Mouse (Mus musculus) left cerebral cortex, postnatal 4 days (tissue): ENCODE data around the gene Pola2. TPM values are rescaled to one million over a fixed set of nuclear protein-coding genes. Genes with fewer than 3 reads are reported as not detected.

Source experiments
- DNase-seq: peaks from one replicate; pipeline ENCODE4 v3.0.0-alpha.2; 2022
- intact Hi-C: fragments of 180-260 bp; cut with DNase I; formaldehyde crosslinking; loops from one replicate; pipeline ENCODE4 v1.15.1; 2025
- total RNA-seq, 2 experiments: library from RNA; stranded (reverse); gene quantifications; 2 replicates each; pipeline ENCODE4 v1.2.3; 2021

The Pola2 gene
- total RNA-seq, 2 experiments from 2014 or later: 14.3 to 16.4 TPM

DNA sequence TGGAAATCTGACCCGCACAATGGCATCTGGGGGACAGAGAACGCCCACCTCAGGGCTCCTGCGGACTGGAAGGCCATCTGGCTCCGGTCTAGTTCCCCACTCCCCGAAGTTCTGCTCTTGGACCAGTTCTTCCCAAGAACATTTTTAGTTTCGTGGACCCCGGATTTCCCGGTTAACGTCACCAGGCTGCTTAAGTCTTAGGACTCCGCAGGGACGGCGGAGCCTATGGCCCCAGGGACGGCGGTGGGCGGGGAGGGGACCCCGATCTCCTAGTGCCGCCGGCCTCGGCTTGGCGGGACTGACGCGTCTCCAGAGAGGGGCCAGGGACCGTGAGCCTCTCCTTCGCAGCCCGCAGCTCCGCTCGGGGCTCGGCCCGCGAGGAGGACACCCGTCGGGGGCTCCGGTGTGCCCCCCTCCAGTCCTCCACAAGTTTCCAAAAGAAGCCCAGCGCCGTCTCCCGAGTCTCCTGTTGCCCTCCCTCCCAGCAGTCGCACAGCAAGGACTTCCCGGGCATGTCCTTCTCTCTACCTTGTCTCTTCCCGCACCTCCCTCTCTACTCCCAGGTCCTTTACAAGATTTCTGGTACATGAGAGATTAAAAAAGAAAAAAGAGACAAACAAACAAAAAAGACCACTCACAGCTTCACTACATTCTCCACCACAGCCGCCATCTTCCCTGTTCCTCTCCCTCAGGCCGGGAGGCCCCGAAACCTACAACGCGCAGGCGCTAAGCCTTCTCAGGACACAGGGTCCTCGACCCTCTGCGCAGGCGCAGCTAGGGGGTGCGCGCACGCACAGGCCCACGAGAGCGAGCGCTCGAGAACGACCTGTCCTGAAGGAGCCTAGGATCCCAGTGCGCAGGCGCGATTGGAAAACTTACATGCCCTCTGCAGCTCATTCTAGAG, 51.6 kb downstream of the Pola2 start:
- intact Hi-C loops: no loop called here
- peak; percentile 100 for DNase-seq

DNA sequence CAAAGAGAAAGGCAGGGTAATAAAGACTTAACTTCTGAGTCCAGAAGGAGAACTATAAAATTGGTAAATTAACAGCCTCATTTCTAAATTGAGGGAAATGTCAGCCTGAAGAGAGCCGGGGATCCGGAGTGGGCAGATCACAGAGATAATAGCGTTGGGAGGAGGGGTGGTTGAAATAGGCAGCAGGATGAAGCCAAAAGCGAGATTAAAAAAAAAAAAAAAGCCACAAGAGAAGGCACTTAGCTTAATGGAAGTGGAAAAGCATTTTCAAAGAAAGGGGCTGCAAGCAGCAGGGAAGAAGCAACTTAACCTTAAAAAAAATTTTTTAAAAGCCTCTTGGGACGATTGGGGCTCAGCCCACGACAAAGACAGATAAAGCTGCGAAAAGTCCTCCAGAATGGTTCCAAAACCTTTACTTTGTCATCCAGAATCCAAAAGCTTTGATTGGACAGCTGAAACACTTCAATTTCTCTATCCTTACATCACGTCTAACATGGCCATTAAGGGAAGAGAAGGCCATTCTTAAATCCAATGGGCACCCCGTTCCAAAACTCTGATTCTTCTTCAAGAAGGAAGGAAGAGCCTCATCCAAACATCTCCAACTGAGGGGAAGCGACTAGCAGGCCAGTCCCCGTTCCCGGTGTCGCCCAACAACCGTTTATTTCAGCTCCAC, 52.4 kb downstream of the Pola2 start:
- no peak for DNase-seq
- intact Hi-C loops: no loop called here

- peak; percentile 27 for DNase-seq
- intact Hi-C loops: no loop called here
Measured at GRCm38 (mm10) chr19:5910221-5910620, 53.8 kb downstream of the Pola2 start.

- no peak for DNase-seq
- intact Hi-C loops: no loop called here
Measured at GRCm38 (mm10) chr19:5907275-5907674, 56.7 kb downstream of the Pola2 start.

GRCm38 (mm10) chr19:5894002-5894678, 69.9 kb downstream of the Pola2 start, which contains the start of gene Tigd3:
Gene Tigd3, minus strand, starts transcription at chr19:5894149.
- peak; percentile 98 for DNase-seq
- intact Hi-C loops: no loop called here

DNA sequence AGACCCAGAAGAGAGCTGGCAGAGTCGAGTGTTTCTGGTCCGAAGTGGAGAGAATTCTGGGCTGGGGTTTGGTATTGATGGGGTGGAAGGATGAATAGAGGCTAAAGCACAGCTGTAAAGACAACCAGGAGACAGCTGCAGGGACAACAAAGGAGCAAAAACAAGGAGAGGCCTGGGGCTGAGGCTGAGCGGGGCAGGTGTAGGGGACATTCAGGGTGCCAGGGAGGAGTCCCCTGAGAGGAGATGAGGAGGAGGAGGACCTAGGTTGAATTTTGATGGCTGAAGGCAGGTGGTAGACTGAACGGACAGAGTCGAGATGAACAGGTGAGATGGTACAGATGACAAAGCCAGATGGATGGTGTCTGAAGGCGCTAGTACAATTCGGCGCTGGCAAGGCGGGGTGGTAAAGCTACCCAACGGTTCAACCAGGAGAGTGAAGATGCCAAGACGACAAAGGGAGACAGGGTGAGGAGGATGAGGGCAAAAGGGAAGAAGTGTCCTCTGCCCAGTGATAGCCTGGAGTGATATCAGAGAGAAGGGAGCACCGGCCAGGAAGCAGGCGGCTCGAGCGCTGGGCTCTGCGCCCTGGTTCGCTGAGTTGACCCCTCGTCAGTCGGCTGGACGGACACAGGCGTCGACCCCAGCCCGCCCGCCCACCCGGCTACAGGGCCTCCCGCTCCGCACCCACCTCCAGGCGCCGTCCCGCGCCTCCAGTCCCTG, 70.6 kb downstream of the Pola2 start:
- intact Hi-C loops: no loop called here
- no peak for DNase-seq

DNA sequence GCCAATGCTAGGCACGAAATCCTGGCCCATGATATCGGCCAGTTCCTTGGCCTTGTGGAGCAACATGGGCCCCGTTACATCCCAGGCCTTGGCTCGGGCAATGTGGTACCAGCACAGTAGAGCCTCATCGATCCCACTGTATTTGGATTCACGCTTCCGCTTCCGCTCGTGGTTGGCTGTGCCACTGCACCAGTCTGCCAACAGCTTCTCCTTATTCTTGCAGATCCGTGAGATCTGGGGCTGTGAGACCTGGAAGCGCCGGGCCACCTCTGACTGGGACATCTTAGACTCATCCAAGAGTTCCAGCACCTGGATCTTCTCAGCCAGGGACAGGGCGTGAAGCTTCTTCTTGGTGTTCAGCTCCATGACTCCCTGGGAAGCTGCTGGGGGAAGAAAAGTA, 71.3 kb downstream of the Pola2 start:
- intact Hi-C loops: no loop called here
- no peak for DNase-seq

- DNase-seq: no peak
- intact Hi-C loops: no loop called here
Measured at GRCm38 (mm10) chr19:5892262-5892661, 71.7 kb downstream of the Pola2 start.

DNA sequence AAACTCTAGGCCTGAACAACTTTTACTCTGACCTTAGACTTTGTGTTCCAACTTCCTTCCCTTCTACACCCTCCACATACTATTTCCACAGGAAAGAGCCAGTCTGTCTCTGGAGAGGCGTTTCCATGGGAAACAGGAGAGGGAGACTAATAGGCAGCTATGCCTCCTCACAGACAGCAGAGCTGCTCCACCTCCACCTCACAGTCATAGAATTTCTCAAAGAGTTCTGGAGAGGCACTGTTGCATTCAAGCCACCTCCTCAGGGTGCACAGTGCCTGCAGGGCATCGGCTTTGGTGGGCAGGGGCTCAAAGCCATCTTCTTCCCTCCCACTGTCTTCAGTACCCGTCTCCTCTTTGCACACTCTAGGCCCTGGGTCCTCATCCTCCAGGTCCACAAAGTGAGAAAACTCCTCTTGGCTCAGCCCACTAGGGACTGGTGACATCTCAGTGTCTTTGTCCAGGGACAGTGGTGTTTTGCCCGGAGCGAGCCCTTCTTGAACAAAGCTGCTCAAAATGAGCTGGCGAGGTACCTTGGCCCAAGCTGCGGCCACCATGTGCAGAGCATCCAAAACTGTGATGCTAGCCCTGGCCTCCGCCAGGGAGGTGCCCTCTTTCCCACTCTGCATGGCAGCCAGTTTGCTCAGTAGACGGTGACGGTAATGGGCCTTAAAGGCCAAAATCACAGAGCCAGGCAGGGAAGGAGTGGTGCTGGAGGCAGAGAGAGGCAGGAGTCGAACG, 72.3 kb downstream of the Pola2 start:
- intact Hi-C loops: no loop called here
- no peak for DNase-seq

Other genes with a start within 250 kb of the Pola2 start
- 10 to 100 TPM; 41.9 to 48.6 TPM for gene Ehbp1l1, start 237.9 kb downstream of the Pola2 start, total RNA-seq
- gene Fam89b, start 234.5 kb downstream of the Pola2 start, total RNA-seq: 10 to 100 TPM; 72.4 to 72.5 TPM
- gene Ltbp3, start 223.3 kb downstream of the Pola2 start, total RNA-seq: 10 to 100 TPM; 23.8 to 23.9 TPM
- 10 to 100 TPM; 81.7 to 81.8 TPM for gene Scyl1, start 192.8 kb downstream of the Pola2 start, total RNA-seq
- gene Frmd8, start 88.9 kb downstream of the Pola2 start, total RNA-seq: 10 to 100 TPM; 12.1 to 13.4 TPM
- gene Slc25a45, start 86.4 kb downstream of the Pola2 start, total RNA-seq: 1 to 10 TPM; 1.4 to 2.0 TPM
- gene Tigd3, start 70.1 kb downstream of the Pola2 start, total RNA-seq: 10 to 100 TPM; 10.2 to 11.7 TPM
- 10 to 100 TPM; 76.1 to 84.1 TPM for gene Dpf2, start 51.2 kb downstream of the Pola2 start, total RNA-seq
- gene Cdc42ep2, start 39.4 kb downstream of the Pola2 start, total RNA-seq: 10 to 100 TPM; 11.2 to 14.2 TPM
- not detected for gene Slc22a20, start 21.9 kb upstream of the Pola2 start, total RNA-seq
- 10 to 100 TPM; 12.1 to 14.2 TPM for gene Capn1, start 51.7 kb upstream of the Pola2 start, total RNA-seq
- 10 to 100 TPM; 38.6 to 39.4 TPM for gene Syvn1, start 82.4 kb upstream of the Pola2 start, total RNA-seq
- 10 to 100 TPM; 41.2 to 41.4 TPM for gene Mrpl49, start 93.6 kb upstream of the Pola2 start, total RNA-seq
- 100 to 1,000 TPM; 874 to 875 TPM for gene Fau, start 93.6 kb upstream of the Pola2 start, total RNA-seq
- gene Znhit2, start 97.0 kb upstream of the Pola2 start, total RNA-seq: 10 to 100 TPM; 25.1 to 27.5 TPM
- 10 to 100 TPM; 69.0 to 71.2 TPM for gene Tm7sf2, start 104.2 kb upstream of the Pola2 start, total RNA-seq
- 10 to 100 TPM; 96.6 to 96.8 TPM for gene Vps51, start 113.0 kb upstream of the Pola2 start, total RNA-seq
- not detected for gene Tmem262, start 115.8 kb upstream of the Pola2 start, total RNA-seq
- 1 to 10 TPM; 1.1 TPM for gene Gm28374, start 118.1 kb upstream of the Pola2 start, total RNA-seq
- gene Zfpl1, start 120.8 kb upstream of the Pola2 start, total RNA-seq: 10 to 100 TPM; 50.9 to 51.5 TPM
- gene Cdca5, start 120.8 kb upstream of the Pola2 start, total RNA-seq: 1 to 10 TPM; 1.5 to 3.0 TPM
- not detected for gene AC131692.1, start 130.2 kb upstream of the Pola2 start, total RNA-seq
- gene Naaladl1, start 141.6 kb upstream of the Pola2 start, total RNA-seq: under 1 TPM; 0.14 to 0.32 TPM
- gene Sac3d1, start 154.4 kb upstream of the Pola2 start, total RNA-seq: 10 to 100 TPM; 25.4 to 25.9 TPM
- gene Snx15, start 164.1 kb upstream of the Pola2 start, total RNA-seq: 10 to 100 TPM; 36.0 to 41.2 TPM
- gene Batf2, start 176.8 kb upstream of the Pola2 start, total RNA-seq: not detected
- gene Arl2, start 177.3 kb upstream of the Pola2 start, total RNA-seq: 10 to 100 TPM; 54.3 to 62.5 TPM
- gene Majin, start 220.2 kb upstream of the Pola2 start, total RNA-seq: not detected